Mouse (Mus musculus): ENCODE results near the gene Slc8a1. TPM values are rescaled to one million over a fixed set of nuclear protein-coding genes. Genes with fewer than 3 reads are reported as not detected.

Gene Slc8a1
- polyA plus RNA-seq (2012; rRNA removed) = 2.8 and 3.2 TPM in 2 replicates

DNA sequence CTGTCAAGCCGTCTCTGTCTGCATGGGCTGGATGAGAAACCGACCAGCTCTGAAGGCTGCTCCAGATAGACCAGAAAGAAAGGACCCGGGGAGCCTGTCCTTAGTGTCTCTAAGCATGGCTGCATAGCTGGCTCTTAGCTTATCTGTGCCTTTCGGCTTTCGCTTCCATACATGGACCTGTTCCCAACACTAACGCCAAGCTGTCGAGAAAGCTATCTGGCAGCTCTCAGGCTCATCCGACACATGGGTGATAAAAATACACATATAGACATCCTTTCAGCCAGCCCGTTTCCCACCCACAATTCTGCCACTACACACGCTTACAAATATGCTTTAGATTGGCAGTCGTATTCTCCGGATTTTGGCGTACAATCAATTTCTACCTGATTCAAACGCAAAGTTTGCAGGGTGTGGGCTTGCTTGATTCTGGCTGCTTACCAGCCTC lies at the start of gene Slc8a1:
Gene Slc8a1, minus strand, starts transcription at position 67 of the 445 bp plus-strand sequence.
- Histone ChIP-seq H3K4me1 (ENCODE audit: control insufficient read depth, insufficient read depth, insufficient read length) (no peaks in the 10 kb centered on the region), H3K4me3 (ENCODE audit: extremely low read depth, insufficient read depth, insufficient read length) (no peak within 1 kb of the TSS), H3K36me3 (ENCODE audit: control insufficient read depth, insufficient read depth, low read length) (no peaks in the 10 kb centered on the region), H3K27me3 (ENCODE audit: control insufficient read depth, insufficient read depth, low read length) (no peaks in the 10 kb centered on the region), H3K27ac (ENCODE audit: insufficient read depth, low read length) (no peak within 1 kb of the TSS)
- TF ChIP-seq POLR2A (IDR thresholded peaks at IDR 0.05; ENCODE audit: low read depth, low read length) = no peak
- no peak for TF ChIP-seq CTCF (IDR thresholded peaks at IDR 0.05; ENCODE audit: extremely low read depth, insufficient read depth, insufficient read length, insufficient replicate concordance)
- DNase-seq (ENCODE audit: low read depth in 1 of 2, low spot score in 2 of 2) = no peak
- 96% methylated on average over 14 of the region's 14 CpGs for WGBS

- Histone ChIP-seq H3K4me1 (ENCODE audit: control insufficient read depth, insufficient read depth, insufficient read length) (no peaks in the 10 kb centered on the region; the same call in 1 of the 2 replicates), H3K27ac (ENCODE audit: insufficient read depth, low read length) (no peak overlapping the region), H3K36me3 (ENCODE audit: control insufficient read depth, insufficient read depth, low read length) (no peaks in the 10 kb centered on the region), H3K4me3 (ENCODE audit: extremely low read depth, insufficient read depth, insufficient read length) (no peak overlapping the region), H3K27me3 (ENCODE audit: control insufficient read depth, insufficient read depth, low read length) (no peaks in the 10 kb centered on the region)
- 33% methylated on average over 4 of the region's 4 CpGs for WGBS
- peak; percentile 3 to 4 for DNase-seq (ENCODE audit: low read depth in 1 of 2, low spot score in 2 of 2)
- peak; percentile 17; the same call in 1 of the 2 replicates for TF ChIP-seq CTCF (IDR thresholded peaks at IDR 0.05; ENCODE audit: extremely low read depth, insufficient read depth, insufficient read length, insufficient replicate concordance)
- no peak for TF ChIP-seq POLR2A (IDR thresholded peaks at IDR 0.05; ENCODE audit: low read depth, low read length)
Observed at GRCm38 (mm10) chr17:81787350-81787749, 49.2 kb upstream of the Slc8a1 start.

DNA sequence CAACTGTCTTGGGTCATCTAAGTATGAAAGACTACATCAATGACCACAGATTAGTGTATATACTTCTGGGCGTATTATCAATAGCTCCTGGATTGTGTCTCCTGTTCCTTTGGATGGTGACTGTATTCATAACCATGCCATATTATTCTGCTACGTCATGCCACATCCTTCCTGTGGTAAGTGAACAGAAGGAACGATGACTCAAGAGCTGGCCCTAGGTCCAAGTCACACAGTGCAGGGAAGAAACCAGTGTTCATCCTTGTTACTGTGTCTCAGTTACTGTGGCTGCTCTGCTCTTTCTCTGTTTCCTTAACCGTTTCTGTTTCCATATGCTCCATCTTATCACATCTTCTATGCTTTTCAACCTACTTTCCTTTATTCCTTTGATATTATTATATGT lies 44.1 kb upstream of the Slc8a1 start:
- Histone ChIP-seq H3K27me3 (ENCODE audit: control insufficient read depth, insufficient read depth, low read length) (no peaks in the 10 kb centered on the region), H3K4me1 (ENCODE audit: control insufficient read depth, insufficient read depth, insufficient read length) (peaks cover 6% of the 10 kb centered on the region), H3K36me3 (ENCODE audit: control insufficient read depth, insufficient read depth, low read length) (no peaks in the 10 kb centered on the region), H3K4me3 (ENCODE audit: extremely low read depth, insufficient read depth, insufficient read length) (no peak overlapping the region), H3K27ac (ENCODE audit: insufficient read depth, low read length) (no peak overlapping the region)
- no peak for DNase-seq (ENCODE audit: low read depth in 1 of 2, low spot score in 2 of 2)
- WGBS = 44% methylated on average over 4 of the region's 4 CpGs
- TF ChIP-seq POLR2A (IDR thresholded peaks at IDR 0.05; ENCODE audit: low read depth, low read length) (no peak), CTCF (IDR thresholded peaks at IDR 0.05; ENCODE audit: extremely low read depth, insufficient read depth, insufficient read length, insufficient replicate concordance) (no peak)

GRCm38 (mm10) chr17:81781491-81781890 lies 43.3 kb upstream of the Slc8a1 start:
- no peak for DNase-seq (ENCODE audit: low read depth in 1 of 2, low spot score in 2 of 2)
- Histone ChIP-seq H3K27ac (ENCODE audit: insufficient read depth, low read length) (no peak overlapping the region), H3K27me3 (ENCODE audit: control insufficient read depth, insufficient read depth, low read length) (no peaks in the 10 kb centered on the region), H3K4me1 (ENCODE audit: control insufficient read depth, insufficient read depth, insufficient read length) (peaks cover 6% of the 10 kb centered on the region; the same call in 1 of the 2 replicates), H3K4me3 (ENCODE audit: extremely low read depth, insufficient read depth, insufficient read length) (no peak overlapping the region), H3K36me3 (ENCODE audit: control insufficient read depth, insufficient read depth, low read length) (no peaks in the 10 kb centered on the region)
- WGBS = 87% methylated on average over 5 of the region's 5 CpGs
- TF ChIP-seq CTCF (IDR thresholded peaks at IDR 0.05; ENCODE audit: extremely low read depth, insufficient read depth, insufficient read length, insufficient replicate concordance) (no peak), POLR2A (IDR thresholded peaks at IDR 0.05; ENCODE audit: low read depth, low read length) (no peak)

GRCm38 (mm10) chr17:81779883-81780282 lies 41.7 kb upstream of the Slc8a1 start:
- Histone ChIP-seq H3K36me3 (ENCODE audit: control insufficient read depth, insufficient read depth, low read length) (no peaks in the 10 kb centered on the region), H3K27ac (ENCODE audit: insufficient read depth, low read length) (no peak overlapping the region), H3K4me3 (ENCODE audit: extremely low read depth, insufficient read depth, insufficient read length) (no peak overlapping the region), H3K27me3 (ENCODE audit: control insufficient read depth, insufficient read depth, low read length) (no peaks in the 10 kb centered on the region), H3K4me1 (ENCODE audit: control insufficient read depth, insufficient read depth, insufficient read length) (peaks cover 6% of the 10 kb centered on the region; the same call in 1 of the 2 replicates)
- 50% methylated on average over 4 of the region's 4 CpGs for WGBS
- TF ChIP-seq POLR2A (IDR thresholded peaks at IDR 0.05; ENCODE audit: low read depth, low read length) (no peak), CTCF (IDR thresholded peaks at IDR 0.05; ENCODE audit: extremely low read depth, insufficient read depth, insufficient read length, insufficient replicate concordance) (no peak)
- peak in 1 of 2 experiments; percentile 8 for DNase-seq (ENCODE audit: low read depth in 1 of 2, low spot score in 2 of 2)

DNA sequence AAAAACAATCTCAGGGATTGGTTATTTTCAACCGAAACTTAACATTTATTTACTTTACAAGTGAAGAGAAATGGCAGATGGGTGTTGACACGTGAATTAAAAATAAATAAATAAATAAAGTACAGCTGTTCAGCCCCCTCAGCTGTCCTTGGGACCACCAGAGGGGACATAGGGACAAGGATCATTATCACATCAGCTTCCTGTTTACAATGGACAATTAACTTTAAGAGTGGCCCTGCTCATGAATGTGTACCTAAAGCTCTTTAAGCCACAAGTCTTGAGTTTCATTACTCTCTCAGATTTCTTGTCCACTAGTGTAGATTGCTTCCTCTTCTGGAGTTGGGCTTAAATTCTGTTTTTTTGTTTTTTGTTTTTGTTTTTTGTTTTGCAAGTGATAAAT lies 12.5 kb upstream of the Slc8a1 start:
- Histone ChIP-seq H3K27ac (ENCODE audit: insufficient read depth, low read length) (no peak overlapping the region), H3K4me1 (ENCODE audit: control insufficient read depth, insufficient read depth, insufficient read length) (no peaks in the 10 kb centered on the region), H3K27me3 (ENCODE audit: control insufficient read depth, insufficient read depth, low read length) (no peaks in the 10 kb centered on the region), H3K4me3 (ENCODE audit: extremely low read depth, insufficient read depth, insufficient read length) (no peak overlapping the region), H3K36me3 (ENCODE audit: control insufficient read depth, insufficient read depth, low read length) (no peaks in the 10 kb centered on the region)
- DNase-seq (ENCODE audit: low read depth in 1 of 2, low spot score in 2 of 2) = no peak
- TF ChIP-seq CTCF (IDR thresholded peaks at IDR 0.05; ENCODE audit: extremely low read depth, insufficient read depth, insufficient read length, insufficient replicate concordance) (no peak), POLR2A (IDR thresholded peaks at IDR 0.05; ENCODE audit: low read depth, low read length) (no peak)
- WGBS = 86% methylated on average over 2 of the region's 2 CpGs

- DNase-seq (ENCODE audit: low read depth in 1 of 2, low spot score in 2 of 2) = no peak
- Histone ChIP-seq H3K4me1 (ENCODE audit: control insufficient read depth, insufficient read depth, insufficient read length) (no peaks in the 10 kb centered on the region), H3K27me3 (ENCODE audit: control insufficient read depth, insufficient read depth, low read length) (no peaks in the 10 kb centered on the region), H3K4me3 (ENCODE audit: extremely low read depth, insufficient read depth, insufficient read length) (no peak overlapping the region), H3K27ac (ENCODE audit: insufficient read depth, low read length) (no peak overlapping the region), H3K36me3 (ENCODE audit: control insufficient read depth, insufficient read depth, low read length) (no peaks in the 10 kb centered on the region)
- no peak for TF ChIP-seq CTCF (IDR thresholded peaks at IDR 0.05; ENCODE audit: extremely low read depth, insufficient read depth, insufficient read length, insufficient replicate concordance)
- no peak for TF ChIP-seq POLR2A (IDR thresholded peaks at IDR 0.05; ENCODE audit: low read depth, low read length)
- 90% methylated on average over 2 of the region's 2 CpGs for WGBS
Observed at GRCm38 (mm10) chr17:81743034-81743433, 4.9 kb upstream of the Slc8a1 start.

All from spleen, adult 2 months (tissue).